Mouse (Mus musculus) T-cell, adult 66 days (primary cell): ENCODE results near the gene Trim16. TPM values are rescaled to one million over a fixed set of nuclear protein-coding genes. Genes with fewer than 3 reads are reported as not detected.

Experiments used
- total RNA-seq, 2 experiments: library from RNA; stranded (reverse); gene quantifications; 3 replicates in 1 of 2; 4 replicates in 1 of 2; pipeline ENCODE4 v1.2.4; 2023

Trim16 gene
- total RNA-seq, result 1 to 10 TPM in 1 of 2 experiments, under 1 TPM in 1; 0.87 to 1.2 TPM

GRCm38 (mm10) chr11:62820059-62820541 is at the start of gene Trim16:
Gene Trim16, plus strand, starts transcription at chr11:62820231.

GRCm38 (mm10) chr11:62788935-62789616 is 31.0 kb upstream of the Trim16 start, which contains the start of gene Zfp286:
Gene Zfp286, minus strand, starts transcription at chr11:62789462.

GRCm38 (mm10) chr11:62846961-62847654 is 27.1 kb downstream of the Trim16 start, which contains the start of gene Fbxw10:
Gene Fbxw10, plus strand, starts transcription at chr11:62847069.

GRCm38 (mm10) chr11:62879220-62880048 is 59.4 kb downstream of the Trim16 start, which contains the start of gene Tvp23b:
Gene Tvp23b, plus strand, starts transcription at chr11:62879455.

Other genes starting within 250 kb of the Trim16 start
- 10 to 100 TPM; 50.0 to 50.1 TPM for gene Trpv2, start 245.7 kb upstream of the Trim16 start, total RNA-seq
- under 1 TPM; 0.64 to 0.80 TPM for gene Lrrc75a, start 171.7 kb upstream of the Trim16 start, total RNA-seq
- 10 to 100 TPM; 26.2 to 30.5 TPM for gene Mmgt2, start 171.6 kb upstream of the Trim16 start, total RNA-seq
- gene Zfp287, start 88.3 kb upstream of the Trim16 start, total RNA-seq, result 10 to 100 TPM; 15.0 to 17.8 TPM
- gene Gm10428, start 67.1 kb upstream of the Trim16 start, total RNA-seq, result not detected
- 1 to 10 TPM; 4.2 to 4.4 TPM for gene Zfp286, start 30.8 kb upstream of the Trim16 start, total RNA-seq
- gene Fbxw10, start 26.8 kb downstream of the Trim16 start, total RNA-seq, result 1 to 10 TPM; 4.8 to 8.7 TPM
- 10 to 100 TPM; 15.2 to 21.1 TPM for gene Tvp23b, start 59.2 kb downstream of the Trim16 start, total RNA-seq
- not detected for gene Cdrt4, start 131.0 kb downstream of the Trim16 start, total RNA-seq
- not detected for gene Tekt3, start 241.4 kb downstream of the Trim16 start, total RNA-seq